Mouse (Mus musculus): ENCODE measurements at regions not wholly inside any gene's neighbourhood (a gene's known extent, or its start where the extent isn't known, plus 50 kb on each side); places are given as distances from the start of the nearest gene placed in this dataset.

- peak; percentile 30 for DNase-seq (ENCODE audit: low spot score)
- WGBS: 35% methylated on average over 13 of the region's 13 CpGs
- no peak overlapping the region for H3K9ac ChIP-seq (replicated peaks; ENCODE audit: low read length)
Measured at GRCm38 (mm10) chr16:93380717-93381671, 222.9 kb downstream of the Setd4 start.

GRCm38 (mm10) chr16:93380117-93380516, 223.7 kb downstream of the Setd4 start:
- WGBS: 19% methylated on average over 4 of the region's 4 CpGs
- Histone ChIP-seq H3K4me1 (ENCODE audit: insufficient read depth, low read length) (peaks cover 7% of the 10 kb centered on the region; the same call in 1 of the 2 replicates), H3K4me3 (ENCODE audit: low read length) (no peak overlapping the region), H3K27ac (no peak overlapping the region), H3K9me3 (ENCODE audit: low read length) (no peaks in the 10 kb centered on the region), H3K36me3 (ENCODE audit: insufficient read depth, low read length) (no peaks in the 10 kb centered on the region), H3K27me3 (ENCODE audit: insufficient read depth, low read length) (no peaks in the 10 kb centered on the region), H3K9ac (replicated peaks; ENCODE audit: low read length) (no peak overlapping the region), H3K4me2 (ENCODE audit: low read depth, low read length) (no peak overlapping the region)
- peak; percentile 51 for DNase-seq (ENCODE audit: low spot score)
- peak; percentile 43; the same call in 1 of the 2 replicates for ATAC-seq
- no peak for TF ChIP-seq CTCF (IDR thresholded peaks at IDR 0.05; ENCODE audit: low read depth)

More at GRCm38 (mm10) chr16:93380717-93381671, 222.9 kb downstream of the Setd4 start:
- H3K36me3 ChIP-seq (ENCODE audit: insufficient read depth, low read length): no peaks in the 10 kb centered on the region
- H3K9me3 ChIP-seq (ENCODE audit: low read length): no peaks in the 10 kb centered on the region
- TF ChIP-seq CTCF (IDR thresholded peaks at IDR 0.05; ENCODE audit: low read depth): no peak; the same call in 1 of the 2 replicates
- H3K4me2 ChIP-seq (ENCODE audit: low read depth, low read length): no peak overlapping the region
- peaks cover 7% of the 10 kb centered on the region; the same call in 1 of the 2 replicates for H3K4me1 ChIP-seq (ENCODE audit: insufficient read depth, low read length)
- no peaks in the 10 kb centered on the region for H3K27me3 ChIP-seq (ENCODE audit: insufficient read depth, low read length)
- H3K4me3 ChIP-seq (ENCODE audit: low read length): no peak overlapping the region
- no peak overlapping the region for H3K27ac ChIP-seq
- peak; percentile 27; the same call in 1 of the 2 replicates for ATAC-seq

- Histone ChIP-seq H3K27ac (no peak overlapping the region), H3K27me3 (ENCODE audit: insufficient read depth, low read length) (no peaks in the 10 kb centered on the region), H3K4me3 (ENCODE audit: low read length) (no peak overlapping the region), H3K4me2 (ENCODE audit: low read depth, low read length) (no peak overlapping the region), H3K36me3 (ENCODE audit: insufficient read depth, low read length) (no peaks in the 10 kb centered on the region), H3K4me1 (ENCODE audit: insufficient read depth, low read length) (peaks cover 7% of the 10 kb centered on the region; the same call in 1 of the 2 replicates), H3K9me3 (ENCODE audit: low read length) (no peaks in the 10 kb centered on the region), H3K9ac (replicated peaks; ENCODE audit: low read length) (no peak overlapping the region)
- TF ChIP-seq CTCF (IDR thresholded peaks at IDR 0.05; ENCODE audit: low read depth): no peak
- peak; percentile 22 for DNase-seq (ENCODE audit: low spot score)
- 25% methylated on average over 6 of the region's 6 CpGs for WGBS
- ATAC-seq: no peak
Measured at GRCm38 (mm10) chr16:93379611-93380010, 224.3 kb downstream of the Setd4 start.

- DNase-seq (ENCODE audit: low spot score): no peak
- no peak overlapping the region for H3K9ac ChIP-seq (replicated peaks; ENCODE audit: low read length)
- no peaks in the 10 kb centered on the region for H3K36me3 ChIP-seq (ENCODE audit: insufficient read depth, low read length)
- ATAC-seq: no peak; the same call in 1 of the 2 replicates
- no peak overlapping the region for H3K4me2 ChIP-seq (ENCODE audit: low read depth, low read length)
- TF ChIP-seq CTCF (IDR thresholded peaks at IDR 0.05; ENCODE audit: low read depth): no peak
- 76% methylated on average over 6 of the region's 6 CpGs for WGBS
- no peaks in the 10 kb centered on the region for H3K9me3 ChIP-seq (ENCODE audit: low read length)
- H3K4me1 ChIP-seq (ENCODE audit: insufficient read depth, low read length): peaks cover 1% of the 10 kb centered on the region; the same call in 1 of the 2 replicates
- no peak overlapping the region for H3K4me3 ChIP-seq (ENCODE audit: low read length)
- no peak overlapping the region for H3K27ac ChIP-seq
- H3K27me3 ChIP-seq (ENCODE audit: insufficient read depth, low read length): no peaks in the 10 kb centered on the region
Measured at GRCm38 (mm10) chr16:93374669-93375068, 229.2 kb downstream of the Setd4 start.

GRCm38 (mm10) chr16:93369766-93370146, 234.1 kb downstream of the Setd4 start:
- DNase-seq (ENCODE audit: low spot score) (peak; percentile 23), ATAC-seq (peak; percentile 50; the same call in 1 of the 2 replicates)
- no peak overlapping the region for H3K9ac ChIP-seq (replicated peaks; ENCODE audit: low read length)
- H3K9me3 ChIP-seq (ENCODE audit: low read length): no peaks in the 10 kb centered on the region
- peak overlapping the region; percentile 24; the same call in 1 of the 2 replicates for H3K4me2 ChIP-seq (ENCODE audit: low read depth, low read length)
- H3K4me3 ChIP-seq (ENCODE audit: low read length): no peak overlapping the region
- no peaks in the 10 kb centered on the region for H3K27me3 ChIP-seq (ENCODE audit: insufficient read depth, low read length)
- 46% methylated on average over 10 of the region's 10 CpGs for WGBS
- H3K4me1 ChIP-seq (ENCODE audit: insufficient read depth, low read length): 0 out of 2 replicates have a peak, but pooled peaks cover 2% of the 10 kb centered on the region
- no peak for TF ChIP-seq CTCF (IDR thresholded peaks at IDR 0.05; ENCODE audit: low read depth)
- no peak overlapping the region for H3K27ac ChIP-seq
- no peaks in the 10 kb centered on the region for H3K36me3 ChIP-seq (ENCODE audit: insufficient read depth, low read length)

GRCm38 (mm10) chr16:93368824-93369765, 234.8 kb downstream of the Setd4 start:
- TF ChIP-seq CTCF (IDR thresholded peaks at IDR 0.05; ENCODE audit: low read depth): no peak
- Histone ChIP-seq H3K4me2 (ENCODE audit: low read depth, low read length) (peak overlapping the region; percentile 24; the same call in 1 of the 2 replicates), H3K9ac (replicated peaks; ENCODE audit: low read length) (no peak overlapping the region), H3K4me1 (ENCODE audit: insufficient read depth, low read length) (0 out of 2 replicates have a peak, but pooled peaks cover 2% of the 10 kb centered on the region), H3K27ac (no peak overlapping the region), H3K4me3 (ENCODE audit: low read length) (no peak overlapping the region), H3K27me3 (ENCODE audit: insufficient read depth, low read length) (no peaks in the 10 kb centered on the region), H3K9me3 (ENCODE audit: low read length) (no peaks in the 10 kb centered on the region), H3K36me3 (ENCODE audit: insufficient read depth, low read length) (no peaks in the 10 kb centered on the region)
- peak; percentile 66; the same call in 1 of the 2 replicates for ATAC-seq
- peak; percentile 68 for DNase-seq (ENCODE audit: low spot score)
- 49% methylated on average over 21 of the region's 21 CpGs for WGBS
